Mouse (Mus musculus): ENCODE results near the gene Trim41.

DNA sequence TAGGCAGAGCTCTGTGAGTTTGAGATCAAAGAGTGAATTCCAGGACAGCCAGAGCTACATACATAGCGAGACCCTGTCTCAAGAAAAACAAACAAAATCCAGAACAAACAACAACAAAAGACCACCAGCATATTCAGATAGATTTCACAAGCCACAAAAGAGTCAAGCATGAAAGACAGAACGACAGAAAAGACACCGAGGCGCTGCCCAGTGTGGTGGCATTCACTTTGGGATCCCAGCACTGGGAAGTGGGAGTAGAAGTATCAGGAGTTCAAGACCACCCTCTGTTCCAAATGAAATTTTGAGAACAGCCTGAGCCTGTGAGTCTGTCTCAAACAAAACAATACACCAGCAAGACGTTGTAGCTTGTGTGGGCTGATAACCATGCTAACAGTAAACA lies 29.7 kb upstream of the Trim41 start:
- TF ChIP-seq CTCF (IDR thresholded peaks at IDR 0.05; ENCODE audit: low read depth) (no peak), EP300 (optimal IDR thresholded peaks at IDR 0.05) (no peak)

All from stomach, postnatal 0 days (tissue).